Mouse (Mus musculus) small intestine, adult 2 months (tissue): ENCODE data around the gene Trip11. TPM values are rescaled to one million over a fixed set of nuclear protein-coding genes. Genes with fewer than 3 reads are reported as not detected.

Experiments used
- H3K27ac ChIP-seq: fragments of 200-500 bp; 2 replicates; pipeline ENCODE4 v1.5.1; 2012; ENCODE audit warnings: low read depth, low read length, control low read depth, inconsistent platforms; ENCODE audit not compliant: insufficient read depth
- H3K27me3 ChIP-seq: fragments of 200-500 bp; 2 replicates; pipeline ENCODE4 v1.6.1; 2012; ENCODE audit warnings: mild to moderate bottlenecking, moderate library complexity, low read length, inconsistent platforms; ENCODE audit not compliant: control insufficient read depth, insufficient read depth
- H3K36me3 ChIP-seq: fragments of 200-500 bp; 2 replicates; pipeline ENCODE4 v1.6.1; 2012; ENCODE audit warnings: mild to moderate bottlenecking, low read length, control low read depth, inconsistent platforms; ENCODE audit not compliant: control insufficient read depth, insufficient read depth
- H3K4me1 ChIP-seq: fragments of 200-500 bp; 2 replicates; pipeline ENCODE4 v1.6.1; 2012; ENCODE audit warnings: low read length, inconsistent platforms, mixed read lengths; ENCODE audit not compliant: control insufficient read depth, insufficient read depth, insufficient read length
- H3K4me3 ChIP-seq: fragments of 200-500 bp; 2 replicates; pipeline ENCODE4 v1.5.1; 2012; ENCODE audit warnings: low read depth, mild to moderate bottlenecking, control low read depth, inconsistent platforms, low read length, moderate library complexity
- CTCF ChIP-seq: fragments of 200-500 bp; IDR thresholded peaks from 2 replicates; pipeline ENCODE4 v1.5.1; 2012; ENCODE audit warnings: low read depth, mild to moderate bottlenecking, control low read depth, inconsistent platforms, low read length, moderate library complexity, mixed read lengths; ENCODE audit not compliant: insufficient replicate concordance, insufficient read length; ENCODE audit errors: extremely low read depth
- POLR2A ChIP-seq: fragments of 200-500 bp; IDR thresholded peaks from 2 replicates; pipeline ENCODE4 v1.6.1; 2012; ENCODE audit warnings: low read depth, mild to moderate bottlenecking, control low read depth, inconsistent platforms, low read length, moderate library complexity
- WGBS: fragments of 180-500 bp; shearing (Covaris S2); methylation state at CpG from one replicate; pipeline ENCODE4 v1.1.7; 2018; 5-methylcytosine and 5-hydroxymethylcytosine counted together
- polyA plus RNA-seq: library from polyadenylated mRNA; depleted of rRNA; stranded (reverse); fragments of >200 nt; gene quantifications from 2 replicates; pipeline ENCODE4 v1.2.3, GENCODE M21; 2012

The Trip11 gene
- polyA plus RNA-seq, 1 experiment: 2.1 TPM

GRCm38 (mm10) chr12:101897113-101897512, 16.0 kb downstream of the Trip11 start:
- H3K4me3 ChIP-seq: no peak overlapping the region
- H3K27ac ChIP-seq: no peak overlapping the region
- 83% methylated on average over 7 of the region's 7 CpGs for WGBS
- TF ChIP-seq CTCF: no peak
- TF ChIP-seq POLR2A: no peak
- H3K27me3 ChIP-seq: no peaks in the 10 kb centered on the region
- peaks cover 32% of the 10 kb centered on the region for H3K36me3 ChIP-seq
- H3K4me1 ChIP-seq: no peaks in the 10 kb centered on the region

- no peaks in the 10 kb centered on the region for H3K27me3 ChIP-seq
- TF ChIP-seq CTCF: no peak
- H3K4me1 ChIP-seq: no peaks in the 10 kb centered on the region
- H3K4me3 ChIP-seq: no peak overlapping the region
- H3K27ac ChIP-seq: no peak overlapping the region
- H3K36me3 ChIP-seq: peaks cover 40% of the 10 kb centered on the region
- WGBS: 90% methylated on average over 8 of the region's 8 CpGs
These were observed 19.8 kb downstream of the Trip11 start for GRCm38 (mm10) chr12:101893296-101893695.

GRCm38 (mm10) chr12:101892832-101893231, 20.2 kb downstream of the Trip11 start:
- peaks cover 42% of the 10 kb centered on the region for H3K36me3 ChIP-seq
- TF ChIP-seq CTCF (no peak), POLR2A (no peak)
- H3K4me1 ChIP-seq: no peaks in the 10 kb centered on the region
- H3K4me3 ChIP-seq: no peak overlapping the region
- 87% methylated on average over 2 of the region's 2 CpGs for WGBS
- H3K27me3 ChIP-seq: no peaks in the 10 kb centered on the region
- no peak overlapping the region for H3K27ac ChIP-seq

GRCm38 (mm10) chr12:101891066-101891465, 22.0 kb downstream of the Trip11 start:
- H3K27ac ChIP-seq: no peak overlapping the region
- 88% methylated on average over 5 of the region's 5 CpGs for WGBS
- H3K36me3 ChIP-seq: peaks cover 47% of the 10 kb centered on the region
- H3K4me1 ChIP-seq: no peaks in the 10 kb centered on the region
- TF ChIP-seq CTCF: no peak
- TF ChIP-seq POLR2A: no peak
- H3K27me3 ChIP-seq: no peaks in the 10 kb centered on the region
- H3K4me3 ChIP-seq: no peak overlapping the region

GRCm38 (mm10) chr12:101889351-101889750, 23.7 kb downstream of the Trip11 start:
- H3K4me3 ChIP-seq: no peak overlapping the region
- peaks cover 56% of the 10 kb centered on the region for H3K36me3 ChIP-seq
- no peaks in the 10 kb centered on the region for H3K4me1 ChIP-seq
- TF ChIP-seq POLR2A: no peak
- TF ChIP-seq CTCF: no peak
- peak overlapping the region; percentile 49; the same call in 1 of the 2 replicates for H3K27ac ChIP-seq
- 37% methylated on average over 3 of the region's 3 CpGs for WGBS
- no peaks in the 10 kb centered on the region for H3K27me3 ChIP-seq

- 65% methylated on average over 2 of the region's 2 CpGs for WGBS
These were observed 24.8 kb downstream of the Trip11 start for GRCm38 (mm10) chr12:101888312-101888711.

GRCm38 (mm10) chr12:101884926-101885325, 28.1 kb downstream of the Trip11 start:
- Histone ChIP-seq H3K4me1 (no peaks in the 10 kb centered on the region), H3K4me3 (no peak overlapping the region), H3K36me3 (peaks cover 46% of the 10 kb centered on the region), H3K27me3 (no peaks in the 10 kb centered on the region), H3K27ac (no peak overlapping the region)
- no peak for TF ChIP-seq POLR2A
- no peak for TF ChIP-seq CTCF
- 93% methylated on average over 7 of the region's 7 CpGs for WGBS

More at GRCm38 (mm10) chr12:101888312-101888711, 24.8 kb downstream of the Trip11 start:
- Histone ChIP-seq H3K36me3 (peaks cover 57% of the 10 kb centered on the region), H3K4me1 (no peaks in the 10 kb centered on the region), H3K4me3 (no peak overlapping the region), H3K27ac (no peak overlapping the region), H3K27me3 (no peaks in the 10 kb centered on the region)
- TF ChIP-seq POLR2A: no peak

GRCm38 (mm10) chr12:101876374-101876773, 36.7 kb downstream of the Trip11 start:
- H3K36me3 ChIP-seq: peaks cover 45% of the 10 kb centered on the region
- H3K4me3 ChIP-seq: no peak overlapping the region
- TF ChIP-seq POLR2A (no peak), CTCF (no peak)
- 0 out of 2 replicates have a peak overlapping the region, but pooled peaks have one; percentile 51 for H3K27ac ChIP-seq
- H3K4me1 ChIP-seq: no peaks in the 10 kb centered on the region
- no peaks in the 10 kb centered on the region for H3K27me3 ChIP-seq
- 51% methylated on average over 2 of the region's 2 CpGs for WGBS
